ENCODE assay signal across 9 mouse cellular contexts in the genomic region with DNA sequence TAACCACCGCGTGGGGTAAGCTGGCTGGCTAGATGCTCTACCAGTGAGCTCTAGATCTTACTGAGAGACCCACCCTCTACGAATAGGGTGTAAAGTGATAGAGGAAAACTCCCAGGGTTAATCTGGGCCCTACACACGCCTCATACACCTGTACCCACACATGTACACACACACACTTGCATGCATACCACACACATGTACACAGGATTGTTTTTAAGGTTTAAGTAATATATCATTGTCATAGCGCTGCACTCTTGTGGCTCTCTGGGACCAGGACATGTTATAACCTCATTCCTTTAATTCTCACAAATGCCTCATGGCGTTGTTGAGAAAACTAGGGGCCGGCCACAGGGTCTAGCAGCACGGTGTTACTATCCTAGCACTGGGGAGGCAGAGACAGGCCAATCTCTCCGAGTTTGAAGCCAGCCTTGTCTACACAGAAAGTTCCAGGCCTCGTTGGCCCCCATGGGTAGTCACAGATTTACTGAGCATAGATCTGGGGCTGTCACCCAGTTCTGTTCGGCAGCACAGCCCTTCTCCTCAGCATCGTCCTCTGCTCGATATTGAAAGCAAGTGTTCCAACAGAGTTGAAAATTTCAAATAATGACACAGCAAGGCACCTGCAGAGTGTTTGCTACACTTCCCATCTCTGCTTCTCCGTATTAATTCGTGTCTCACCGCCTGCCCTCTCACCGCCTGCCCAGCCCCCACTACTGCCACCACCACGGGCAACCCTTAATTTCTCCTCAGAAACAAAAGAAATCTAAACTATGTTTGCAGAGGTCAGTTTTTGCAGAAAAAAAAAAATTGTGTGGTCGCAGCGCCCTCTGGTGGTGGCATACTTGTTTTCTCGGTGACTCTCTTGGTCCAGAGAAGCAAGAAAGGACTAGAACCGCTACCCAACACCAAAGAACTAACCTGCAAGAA. TPM values are rescaled to one million over a fixed set of nuclear protein-coding genes. Genes with fewer than 3 reads are reported as not detected.
DNase-seq lines count a peak whose midpoint lies in the region; ATAC-seq and TF ChIP-seq lines count a peak whose summit lies in the region.
"Had no signal": no experiment of that assay in that cellular context is flagged by ENCODE, and none has a peak within 500 bp of the region (broad histone marks: within the 10 kb centered on the region; RNA-seq: fewer than 3 reads in every experiment).

No protein-coding gene starts in this region.

- no peak overlapping the region for H3K4me3 ChIP-seq in ES-Bruce4 (ENCODE audit: low read depth, low read length)
- no peak overlapping the region for H3K4me3 ChIP-seq in embryonic facial prominence, embryonic 12.5 days
- 0 out of 2 replicates have a peak overlapping the region, but pooled peaks have one; percentile 10 for H3K4me3 ChIP-seq in heart, embryonic 11.5 days (ENCODE audit: low read depth, low read length)
- H3K4me3 ChIP-seq in kidney, embryonic 15.5 days (replicated peaks), result no peak overlapping the region
- no peak overlapping the region for H3K4me3 ChIP-seq in liver, postnatal 0 days (ENCODE audit: low read depth, low read length)
- no peak overlapping the region for H3K4me3 ChIP-seq in neural tube, embryonic 15.5 days (replicated peaks)
- H3K4me3 ChIP-seq: liver, embryonic 15.5 days had no signal

- WGBS in embryonic facial prominence, embryonic 12.5 days, result 52% methylated on average over 22 of the region's 22 CpGs
- 47% methylated on average over 22 of the region's 22 CpGs for WGBS in heart, embryonic 11.5 days (ENCODE audit: insufficient replicate concordance)
- WGBS in kidney, embryonic 15.5 days, result 54% methylated on average over 22 of the region's 22 CpGs
- WGBS in liver, postnatal 0 days (ENCODE audit: insufficient replicate concordance), result 47% methylated on average over 22 of the region's 22 CpGs
- WGBS in neural tube, embryonic 15.5 days, result 53% methylated on average over 22 of the region's 22 CpGs

- no peak for TF ChIP-seq EP300 in ES-Bruce4 (IDR thresholded peaks at IDR 0.05; ENCODE audit: insufficient read depth, low read depth, low read length)
- TF ChIP-seq EP300 in liver, postnatal 0 days (IDR thresholded peaks at IDR 0.05; ENCODE audit: low read depth), result no peak

- H3K9me3 ChIP-seq in ES-Bruce4 (replicated peaks; ENCODE audit: control insufficient read depth, insufficient read depth, low read length, poor library complexity, severe bottlenecking), result no peaks in the 10 kb centered on the region
- H3K9me3 ChIP-seq in embryonic facial prominence, embryonic 12.5 days, result no peaks in the 10 kb centered on the region
- H3K9me3 ChIP-seq in heart, embryonic 11.5 days (replicated peaks; ENCODE audit: control insufficient read depth, low read length), result no peaks in the 10 kb centered on the region
- H3K9me3 ChIP-seq in kidney, embryonic 15.5 days (replicated peaks), result no peaks in the 10 kb centered on the region; the same call in 1 of the 2 replicates
- H3K9me3 ChIP-seq in liver, postnatal 0 days (ENCODE audit: low read length), result no peaks in the 10 kb centered on the region
- no peaks in the 10 kb centered on the region for H3K9me3 ChIP-seq in neural tube, embryonic 15.5 days (replicated peaks)
- H3K9me3 ChIP-seq: liver, embryonic 15.5 days had no signal

- DNase-seq in adrenal gland, adult 8-10 months, result peak; percentile 12
- peak; percentile 81 for DNase-seq in liver, postnatal 0 days
- DNase-seq in urinary bladder, adult 2 months (ENCODE audit: low spot score), result peak; percentile 36

- H3K27ac ChIP-seq in ES-Bruce4 (ENCODE audit: insufficient read depth, low read length), result no peak overlapping the region
- H3K27ac ChIP-seq in embryonic facial prominence, embryonic 12.5 days, result no peak overlapping the region
- no peak overlapping the region for H3K27ac ChIP-seq in heart, embryonic 11.5 days (ENCODE audit: low read depth, low read length)
- H3K27ac ChIP-seq in kidney, embryonic 15.5 days, result no peak overlapping the region
- H3K27ac ChIP-seq in liver, postnatal 0 days (ENCODE audit: low read depth), result no peak overlapping the region
- no peak overlapping the region for H3K27ac ChIP-seq in neural tube, embryonic 15.5 days (replicated peaks)
- H3K27ac ChIP-seq: liver, embryonic 15.5 days had no signal

- H3K9ac ChIP-seq in ES-Bruce4 (ENCODE audit: low read depth, poor library complexity, severe bottlenecking), result no peak overlapping the region
- no peak overlapping the region for H3K9ac ChIP-seq in embryonic facial prominence, embryonic 12.5 days
- 0 out of 2 replicates have a peak overlapping the region, but pooled peaks have one; percentile 16 for H3K9ac ChIP-seq in heart, embryonic 11.5 days (ENCODE audit: low read depth, low read length)
- H3K9ac ChIP-seq in kidney, embryonic 15.5 days, result no peak overlapping the region
- H3K9ac ChIP-seq in liver, postnatal 0 days (replicated peaks), result no peak overlapping the region
- H3K9ac ChIP-seq in neural tube, embryonic 15.5 days (replicated peaks), result no peak overlapping the region
- H3K9ac ChIP-seq: liver, embryonic 15.5 days had no signal

- peak overlapping the region; percentile 36 for H3K4me2 ChIP-seq in embryonic facial prominence, embryonic 12.5 days (replicated peaks)
- peak overlapping the region; percentile 41; the same call in 1 of the 2 replicates for H3K4me2 ChIP-seq in heart, embryonic 11.5 days
- H3K4me2 ChIP-seq in kidney, embryonic 15.5 days, result peak overlapping the region; percentile 46
- no peak overlapping the region for H3K4me2 ChIP-seq in liver, postnatal 0 days (ENCODE audit: low read depth, low read length)
- peak overlapping the region; percentile 46 for H3K4me2 ChIP-seq in neural tube, embryonic 15.5 days
- H3K4me2 ChIP-seq: liver, embryonic 15.5 days had no signal

- H3K27me3 ChIP-seq in ES-Bruce4 (ENCODE audit: control insufficient read depth, insufficient read depth, low read length, poor library complexity, severe bottlenecking), result no peaks in the 10 kb centered on the region
- H3K27me3 ChIP-seq in embryonic facial prominence, embryonic 12.5 days, result no peaks in the 10 kb centered on the region
- H3K27me3 ChIP-seq in heart, embryonic 11.5 days (ENCODE audit: control insufficient read depth, insufficient read depth, low read length), result no peaks in the 10 kb centered on the region
- H3K27me3 ChIP-seq in kidney, embryonic 15.5 days, result no peaks in the 10 kb centered on the region
- H3K27me3 ChIP-seq in liver, postnatal 0 days (ENCODE audit: insufficient read depth, low read length), result no peaks in the 10 kb centered on the region
- no peaks in the 10 kb centered on the region for H3K27me3 ChIP-seq in neural tube, embryonic 15.5 days (replicated peaks)
- H3K27me3 ChIP-seq: liver, embryonic 15.5 days had no signal

- no peak for TF ChIP-seq POLR2A in ES-Bruce4 (IDR thresholded peaks at IDR 0.05; ENCODE audit: insufficient read depth, low read length)

- no peaks in the 10 kb centered on the region for H3K4me1 ChIP-seq in ES-Bruce4 (ENCODE audit: control insufficient read depth, insufficient read depth, low read length)
- no peaks in the 10 kb centered on the region for H3K4me1 ChIP-seq in embryonic facial prominence, embryonic 12.5 days
- H3K4me1 ChIP-seq in heart, embryonic 11.5 days (ENCODE audit: control insufficient read depth, insufficient read depth, low read length), result peaks cover 6% of the 10 kb centered on the region; the same call in 1 of the 2 replicates
- H3K4me1 ChIP-seq in kidney, embryonic 15.5 days, result 0 out of 2 replicates have a peak, but pooled peaks cover 15% of the 10 kb centered on the region
- H3K4me1 ChIP-seq in liver, postnatal 0 days (ENCODE audit: insufficient read depth), result no peaks in the 10 kb centered on the region
- H3K4me1 ChIP-seq in neural tube, embryonic 15.5 days, result no peaks in the 10 kb centered on the region

- TF ChIP-seq CTCF in ES-Bruce4 (IDR thresholded peaks at IDR 0.05; ENCODE audit: low read depth, low read length), result peak; percentile 46
- peak; percentile 77 for TF ChIP-seq CTCF in liver, postnatal 0 days (IDR thresholded peaks at IDR 0.05; ENCODE audit: low read depth)

- no peaks in the 10 kb centered on the region for H3K36me3 ChIP-seq in ES-Bruce4 (ENCODE audit: control insufficient read depth, insufficient read depth, low read length, poor library complexity, severe bottlenecking)
- no peaks in the 10 kb centered on the region for H3K36me3 ChIP-seq in embryonic facial prominence, embryonic 12.5 days
- H3K36me3 ChIP-seq in heart, embryonic 11.5 days (ENCODE audit: control insufficient read depth, insufficient read depth, low read length), result no peaks in the 10 kb centered on the region
- no peaks in the 10 kb centered on the region for H3K36me3 ChIP-seq in kidney, embryonic 15.5 days
- H3K36me3 ChIP-seq in liver, postnatal 0 days (replicated peaks; ENCODE audit: insufficient read depth, low read length), result no peaks in the 10 kb centered on the region
- no peaks in the 10 kb centered on the region for H3K36me3 ChIP-seq in neural tube, embryonic 15.5 days
- H3K36me3 ChIP-seq: liver, embryonic 15.5 days had no signal

- ATAC-seq in embryonic facial prominence, embryonic 12.5 days (ENCODE audit: insufficient number of reproducible peaks, insufficient read depth, low FRiP score, low TSS enrichment), result no peak
- 0 out of 2 replicates have a peak, but pooled peaks have one; percentile 14 for ATAC-seq in heart, embryonic 11.5 days (replicated peaks; ENCODE audit: insufficient number of reproducible peaks, low FRiP score, low TSS enrichment)
- 0 out of 2 replicates have a peak, but pooled peaks have one; percentile 15 for ATAC-seq in kidney, embryonic 15.5 days (replicated peaks; ENCODE audit: low FRiP score)
- ATAC-seq in liver, postnatal 0 days, result no peak
- peak; percentile 43; the same call in 1 of the 2 replicates for ATAC-seq in neural tube, embryonic 15.5 days (ENCODE audit: low FRiP score)

RNA-seq across cellular contexts. Expression of gene Bcl10, which starts 17.5 kb away (rescaled TPM):
- 39.1 and 43.2 TPM in 2 replicates for polyA plus RNA-seq in ES-Bruce4 (2011; ENCODE audit: insufficient read depth, insufficient read length, low read depth, missing spikeins)
- total RNA-seq in adrenal gland, adult 8-10 months (2022), result 10 to 100 TPM; 21.8 to 25.1 (median 23.4) TPM
- 44.9 and 52.7 TPM in 2 replicates for polyA plus RNA-seq in embryonic facial prominence, embryonic 12.5 days (2016; fragmentation: Nextera tagmentation; extraction: Ambion mirVana)
- polyA plus RNA-seq in heart, embryonic 11.5 days (2014; fragmentation: Nextera tagmentation; extraction: Ambion mirVana), result 45.9 and 46.4 TPM in 2 replicates
- polyA plus RNA-seq in kidney, embryonic 15.5 days (2015; fragmentation: Nextera tagmentation; extraction: Ambion mirVana), result 52.2 and 53.5 TPM in 2 replicates
- 20.9 and 22.9 TPM in 2 replicates for polyA plus RNA-seq in liver, postnatal 0 days (2015; fragmentation: Nextera tagmentation; extraction: Ambion mirVana)
- 33.9 and 41.4 TPM in 2 replicates for polyA plus RNA-seq in neural tube, embryonic 15.5 days (2015; fragmentation: Nextera tagmentation; extraction: Ambion mirVana)
- polyA plus RNA-seq in urinary bladder, adult 2 months (2012; rRNA removed), result 24.3 and 25.7 TPM in 2 replicates

RNA-seq across cellular contexts. Expression of gene 2410004B18Rik, which starts 32.7 kb away (rescaled TPM):
- 17.1 and 30.1 TPM in 2 replicates for polyA plus RNA-seq in ES-Bruce4 (2011; ENCODE audit: insufficient read depth, insufficient read length, low read depth, missing spikeins)
- total RNA-seq in adrenal gland, adult 8-10 months (2022), result 10 to 100 TPM; 17.4 to 25.4 (median 22.4) TPM
- polyA plus RNA-seq in embryonic facial prominence, embryonic 12.5 days (2016; fragmentation: Nextera tagmentation; extraction: Ambion mirVana), result 50.4 and 54.2 TPM in 2 replicates
- polyA plus RNA-seq in heart, embryonic 11.5 days (2014; fragmentation: Nextera tagmentation; extraction: Ambion mirVana), result 44.0 and 47.1 TPM in 2 replicates
- polyA plus RNA-seq in kidney, embryonic 15.5 days (2015; fragmentation: Nextera tagmentation; extraction: Ambion mirVana), result 50.2 and 52.7 TPM in 2 replicates
- 10.1 and 11.8 TPM in 2 replicates for polyA plus RNA-seq in liver, postnatal 0 days (2015; fragmentation: Nextera tagmentation; extraction: Ambion mirVana)
- 70.1 and 79.9 TPM in 2 replicates for polyA plus RNA-seq in neural tube, embryonic 15.5 days (2015; fragmentation: Nextera tagmentation; extraction: Ambion mirVana)
- 18.9 and 23.1 TPM in 2 replicates for polyA plus RNA-seq in urinary bladder, adult 2 months (2012; rRNA removed)

Comparison
In these comparisons a context has a peak if more than half of its experiments do, and no peak if none do; other contexts are left out.
1. DNase-seq: peak in every context shown above with its lines; median percentile 81 in liver, postnatal 0 days; 36 in urinary bladder, adult 2 months; 12 in adrenal gland, adult 8-10 months.
2. ATAC-seq: peak in heart, embryonic 11.5 days (single experiment), kidney, embryonic 15.5 days (single experiment) and neural tube, embryonic 15.5 days (single experiment); none in embryonic facial prominence, embryonic 12.5 days (single experiment) and liver, postnatal 0 days (single experiment).